ENCODE assay signal across 14 mouse cellular contexts in the genomic region with DNA sequence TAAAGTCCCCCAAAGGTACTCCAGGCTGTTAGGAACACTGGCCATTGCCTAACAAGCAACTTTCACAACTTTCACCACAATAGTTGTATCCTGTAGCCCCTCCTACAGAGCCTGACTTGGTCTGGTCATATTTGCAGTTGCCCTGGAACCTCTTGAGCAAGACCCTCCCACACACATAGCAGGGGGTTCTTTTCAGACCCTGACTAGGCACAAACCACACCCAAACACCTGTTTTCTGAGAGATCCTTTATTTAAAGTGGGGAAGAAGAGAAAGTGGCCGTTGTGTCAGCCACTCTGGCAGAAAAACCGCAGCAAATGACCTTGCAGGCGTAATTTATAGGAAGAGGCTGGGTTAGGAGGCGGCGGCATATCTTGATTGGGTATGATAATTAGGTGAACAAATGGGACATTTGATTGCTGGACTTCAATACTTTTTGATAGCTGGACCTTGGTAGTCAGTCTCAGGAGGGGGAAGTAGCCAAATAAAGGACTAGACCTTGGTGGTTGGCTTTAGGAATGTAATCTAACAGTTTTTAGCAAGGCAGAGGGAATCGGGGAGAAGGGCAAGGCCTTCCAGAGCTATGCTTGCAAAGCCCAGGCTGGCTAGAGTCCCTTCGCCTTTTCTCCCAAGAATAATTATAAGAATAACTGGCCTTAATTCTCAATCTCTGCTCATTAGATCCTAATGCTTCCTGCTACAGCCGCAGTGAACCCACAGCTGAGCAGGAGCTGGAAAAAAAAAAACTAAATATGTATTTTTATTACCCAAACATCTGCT. TPM values are rescaled to one million over a fixed set of nuclear protein-coding genes. Genes with fewer than 3 reads are reported as not detected.
DNase-seq lines count a peak whose midpoint lies in the region; ATAC-seq lines count a peak whose summit lies in the region.
"Had no signal": no experiment of that assay in that cellular context is flagged by ENCODE, and none has a peak within 500 bp of the region (broad histone marks: within the 10 kb centered on the region; RNA-seq: fewer than 3 reads in every experiment).

No protein-coding gene starts in this region.

- no peaks in the 10 kb centered on the region for H3K36me3 ChIP-seq in liver, embryonic 13.5 days
- H3K36me3 ChIP-seq in liver, embryonic 12.5 days: no peaks in the 10 kb centered on the region
- H3K36me3 ChIP-seq: heart, embryonic 12.5 days; hindbrain, embryonic 12.5 days; limb, embryonic 12.5 days had no signal

- ATAC-seq in liver, embryonic 13.5 days (ENCODE audit: low read depth): peak; percentile 38; the same call in 1 of the 2 replicates
- no peak for ATAC-seq in liver, embryonic 12.5 days
- ATAC-seq in megakaryocyte progenitor cell, adult 5-6 weeks (replicated peaks; ENCODE audit: poor library complexity): peak; percentile 92

- H3K9ac ChIP-seq in liver, embryonic 13.5 days: no peak overlapping the region
- H3K9ac ChIP-seq in liver, embryonic 12.5 days: no peak overlapping the region
- H3K9ac ChIP-seq: heart, embryonic 12.5 days; hindbrain, embryonic 12.5 days; limb, embryonic 12.5 days had no signal

- no peak overlapping the region for H3K27ac ChIP-seq in liver, embryonic 13.5 days
- H3K27ac ChIP-seq in liver, embryonic 12.5 days: no peak overlapping the region
- H3K27ac ChIP-seq: hindbrain, embryonic 12.5 days; limb, embryonic 12.5 days had no signal

- DNase-seq in liver, embryonic 13.5 days: no peak
- peak; percentile 87 for DNase-seq in ES-CJ7 (ENCODE audit: low read depth, low spot score)
- peak; percentile 35 for DNase-seq in adrenal gland, postnatal 25 days
- DNase-seq in layer of hippocampus, postnatal 14 days (ENCODE audit: low spot score in 2 of 2): no peak
- no peak for DNase-seq in urinary bladder, postnatal 4 days (ENCODE audit: low spot score in 2 of 2)
- DNase-seq in thymus, postnatal 36 days: no peak
- DNase-seq: cerebellum, adult 11-12 months had no signal

- no peak overlapping the region for H3K4me2 ChIP-seq in liver, embryonic 13.5 days
- no peak overlapping the region for H3K4me2 ChIP-seq in liver, embryonic 12.5 days
- H3K4me2 ChIP-seq: heart, embryonic 12.5 days; hindbrain, embryonic 12.5 days; limb, embryonic 12.5 days had no signal

- H3K27me3 ChIP-seq in liver, embryonic 13.5 days: no peaks in the 10 kb centered on the region
- no peaks in the 10 kb centered on the region for H3K27me3 ChIP-seq in liver, embryonic 12.5 days (replicated peaks)
- H3K27me3 ChIP-seq: heart, embryonic 12.5 days; hindbrain, embryonic 12.5 days; limb, embryonic 12.5 days had no signal

- no peaks in the 10 kb centered on the region for H3K9me3 ChIP-seq in liver, embryonic 13.5 days (replicated peaks)
- H3K9me3 ChIP-seq in liver, embryonic 12.5 days (replicated peaks): no peaks in the 10 kb centered on the region
- H3K9me3 ChIP-seq: heart, embryonic 12.5 days; hindbrain, embryonic 12.5 days; limb, embryonic 12.5 days had no signal

- 47% methylated on average over 8 of the region's 8 CpGs for WGBS in liver, embryonic 13.5 days (ENCODE audit: insufficient replicate concordance)
- 44% methylated on average over 8 of the region's 8 CpGs for WGBS in liver, embryonic 12.5 days (ENCODE audit: insufficient replicate concordance)

- peaks cover 16% of the 10 kb centered on the region for H3K4me1 ChIP-seq in liver, embryonic 13.5 days (replicated peaks)
- H3K4me1 ChIP-seq in liver, embryonic 12.5 days: 0 out of 2 replicates have a peak, but pooled peaks cover 7% of the 10 kb centered on the region
- H3K4me1 ChIP-seq: hindbrain, embryonic 12.5 days had no signal

- H3K4me3 ChIP-seq in liver, embryonic 13.5 days (replicated peaks): no peak overlapping the region
- no peak overlapping the region for H3K4me3 ChIP-seq in liver, embryonic 12.5 days
- H3K4me3 ChIP-seq: heart, embryonic 12.5 days; hindbrain, embryonic 12.5 days; layer of hippocampus, adult 2 months; limb, embryonic 12.5 days; megakaryocyte, embryonic 14.5 days had no signal

RNA-seq across cellular contexts. Expression of gene Lpgat1, which starts 56.4 kb away (rescaled TPM):
- 8.1 and 8.8 TPM in 2 replicates for polyA plus RNA-seq in liver, embryonic 13.5 days (2015; fragmentation: Nextera tagmentation; extraction: Ambion mirVana)
- polyA plus RNA-seq in liver, embryonic 12.5 days (2016; fragmentation: Nextera tagmentation; extraction: Ambion mirVana): 21.4 and 21.8 TPM in 2 replicates
- 63.5 and 90.0 TPM in 2 replicates for total RNA-seq in adrenal gland, postnatal 25 days (2021)
- 28.1 and 30.0 TPM in 2 replicates for total RNA-seq in megakaryocyte progenitor cell, adult 5-6 weeks (2015)
- 32.9 and 33.4 TPM in 2 replicates for total RNA-seq in megakaryocyte progenitor cell, adult 5-6 weeks (2017)
- total RNA-seq in layer of hippocampus, postnatal 14 days (2021): 100 to 1,000 TPM in 1 of 2 experiments, 10 to 100 TPM in 1; 99.1 to 102 TPM

Comparison
In these comparisons a context has a peak if more than half of its experiments do, and no peak if none do; other contexts are left out.
1. DNase-seq: peak in ES-CJ7 (single experiment) and adrenal gland, postnatal 25 days (single experiment); none in liver, embryonic 13.5 days (single experiment), layer of hippocampus, postnatal 14 days (0 of 2), urinary bladder, postnatal 4 days (0 of 2) and thymus, postnatal 36 days (0 of 2).